Mouse (Mus musculus) CH12F3 (cell line): ENCODE measurements around the gene Nrtn.

Source experiments
- in situ Hi-C: fragments of 300-500 bp; cut with MboI; formaldehyde crosslinking; loops from 2 replicates; pipeline ENCODE4 v1.14.3; 2020; ENCODE audit warnings: low sequenced_read_pairs

The Nrtn gene

GRCm38 (mm10) chr17:56762769-56763731, 5.7 kb upstream of the Nrtn start:
- in situ Hi-C loops: no loop called here

- in situ Hi-C loops: no loop called here
These were observed 4.7 kb upstream of the Nrtn start for GRCm38 (mm10) chr17:56761991-56762410.

DNA sequence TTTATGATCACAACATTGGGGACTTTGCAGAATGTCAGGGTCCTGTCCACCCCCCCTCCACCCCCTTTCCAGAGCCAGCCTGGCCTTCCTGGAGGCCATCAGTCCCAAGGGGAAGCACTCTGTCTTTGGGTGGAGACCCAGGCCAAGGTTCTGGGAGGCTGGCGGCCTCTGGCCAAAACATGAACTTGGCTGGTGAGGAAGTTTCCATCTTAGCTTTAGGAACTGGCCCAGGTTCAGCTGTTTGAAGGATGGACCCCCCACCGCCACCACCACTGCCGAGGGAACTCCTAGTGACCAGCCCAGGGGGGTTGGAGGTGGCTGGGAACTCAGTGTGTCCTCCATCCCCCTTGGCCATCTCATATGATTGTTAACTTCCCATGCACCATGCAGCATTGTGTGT, 3.7 kb upstream of the Nrtn start:
- in situ Hi-C loops: no loop called here

DNA sequence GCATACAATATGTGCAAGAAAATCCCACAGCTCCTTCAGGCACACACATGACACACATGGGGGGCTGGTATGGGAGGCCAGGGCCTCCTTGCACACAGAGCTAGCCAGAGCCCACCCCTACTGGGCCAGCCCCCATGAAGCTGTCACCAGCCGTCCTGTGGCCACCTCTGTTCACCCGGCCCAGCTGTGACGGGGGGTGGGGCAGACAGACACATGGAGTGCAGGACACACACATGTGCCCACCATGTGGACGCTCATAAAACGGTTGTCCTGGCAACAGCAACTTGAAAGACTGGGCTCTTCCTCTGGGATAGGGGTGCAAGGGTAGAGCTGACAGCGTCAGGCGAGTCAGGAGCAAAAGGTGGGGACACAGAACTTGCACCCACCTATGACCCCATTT, 1.9 kb upstream of the Nrtn start:
- in situ Hi-C loops: no loop called here

DNA sequence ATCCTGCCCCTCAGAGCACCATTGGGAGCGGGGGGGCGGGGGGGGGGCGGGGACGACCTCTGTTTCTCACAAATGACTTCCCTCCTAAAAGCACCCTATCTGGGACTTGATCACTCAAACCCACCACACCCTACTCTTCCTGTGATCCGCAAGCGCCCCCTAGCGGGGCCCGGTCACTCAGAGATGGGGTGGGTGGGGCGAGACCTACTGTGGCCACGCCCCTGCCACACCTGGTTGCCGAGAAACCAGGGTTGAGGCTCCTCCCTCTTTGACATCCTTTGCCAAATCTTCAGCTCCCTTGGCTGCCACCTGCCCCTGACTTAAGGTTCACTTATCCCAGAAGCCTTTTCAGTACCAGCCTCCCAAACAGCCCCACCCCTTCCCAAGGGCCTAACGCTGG, 802 bp upstream of the Nrtn start:
- in situ Hi-C loops: no loop called here

GRCm38 (mm10) chr17:56756703-56757399, 479 bp downstream of the Nrtn start:
- in situ Hi-C loops: no loop called here

DNA sequence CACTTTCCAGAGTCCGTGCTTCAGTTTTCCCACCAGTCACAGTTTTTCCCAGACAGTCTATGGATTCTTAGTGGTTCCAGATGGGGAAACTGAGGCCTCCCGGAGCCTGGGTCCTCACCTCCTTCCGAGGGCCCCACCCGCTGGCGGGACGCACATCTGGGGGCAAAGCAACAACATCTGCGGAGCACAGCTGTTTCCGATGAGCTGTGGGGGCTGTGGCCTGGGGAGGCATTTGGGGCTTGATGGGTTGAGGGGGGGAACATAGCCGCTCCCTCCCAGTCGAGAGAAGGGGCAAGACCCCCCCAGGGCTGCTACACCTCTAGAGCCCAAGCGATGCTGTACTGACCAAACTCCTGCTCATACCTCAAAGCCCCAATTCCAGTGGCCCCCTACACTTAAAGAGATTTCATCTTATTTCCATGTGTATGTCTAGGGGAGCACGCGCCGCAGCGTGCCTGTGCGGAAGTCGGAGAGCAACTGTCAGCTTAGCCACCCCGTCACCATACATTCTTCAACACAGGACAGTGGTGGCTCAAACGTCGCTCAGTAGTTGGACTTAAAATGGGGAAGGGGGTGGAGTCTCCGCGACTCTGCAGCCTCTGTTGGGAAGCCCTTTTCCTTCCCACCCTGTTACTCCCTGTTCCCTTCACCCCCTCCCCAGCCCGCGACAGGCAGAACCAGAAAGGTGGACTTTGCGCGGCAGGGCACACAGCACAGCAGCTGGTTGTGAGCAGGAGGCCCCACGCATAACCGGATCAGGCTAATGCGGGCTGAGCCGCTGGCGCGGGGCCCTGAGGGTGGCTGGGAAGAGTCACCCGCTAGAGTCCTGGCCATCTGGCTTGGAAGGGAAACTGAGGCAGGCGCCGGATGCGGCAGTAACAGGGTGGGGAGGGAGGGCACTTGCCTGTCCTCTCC, 2.8 kb downstream of the Nrtn start:
- in situ Hi-C loops: no loop called here

GRCm38 (mm10) chr17:56753452-56753851, 3.9 kb downstream of the Nrtn start:
- in situ Hi-C loops: no loop called here

GRCm38 (mm10) chr17:56751404-56752072, 5.8 kb downstream of the Nrtn start:
- in situ Hi-C loops: no loop called here

GRCm38 (mm10) chr17:56744173-56744572, 13.2 kb downstream of the Nrtn start:
- in situ Hi-C loops: no loop called here

GRCm38 (mm10) chr17:56740788-56741160, 16.6 kb downstream of the Nrtn start:
- in situ Hi-C loops: no loop called here

DNA sequence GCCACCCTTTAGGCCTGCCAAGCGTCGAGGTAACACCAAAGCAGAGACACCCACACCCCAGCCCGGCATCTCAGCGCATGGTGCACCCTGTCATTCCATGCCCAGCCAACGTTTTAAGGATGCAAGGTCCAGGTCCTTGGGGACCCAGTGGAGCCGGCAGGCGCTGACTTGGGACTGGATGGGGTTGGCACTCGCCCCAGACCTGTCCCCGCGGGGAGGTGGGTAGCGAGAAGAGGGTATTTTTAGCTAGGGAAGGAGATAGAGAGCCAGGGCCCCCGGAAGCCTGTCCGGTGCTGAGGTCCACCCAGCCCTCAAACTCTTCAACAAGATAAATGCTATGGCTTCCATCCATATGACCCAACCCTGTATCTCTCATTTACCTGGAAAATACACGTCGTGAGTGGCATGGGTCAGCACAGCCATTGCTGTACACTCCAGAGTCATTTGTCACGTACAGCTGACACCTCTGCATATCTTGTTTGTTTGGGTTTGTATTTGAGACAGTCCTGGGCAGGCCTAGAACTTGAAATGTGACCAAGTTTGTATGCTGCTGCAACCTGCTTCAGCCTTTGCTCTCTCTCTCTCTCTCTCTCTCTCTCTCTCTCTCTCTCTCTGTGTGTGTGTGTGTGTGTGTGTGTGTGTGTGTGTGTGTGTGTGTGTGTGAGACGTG, 17.1 kb downstream of the Nrtn start:
- in situ Hi-C loops: no loop called here

- in situ Hi-C loops: no loop called here
These were observed 19.1 kb downstream of the Nrtn start for GRCm38 (mm10) chr17:56738221-56738620.

DNA sequence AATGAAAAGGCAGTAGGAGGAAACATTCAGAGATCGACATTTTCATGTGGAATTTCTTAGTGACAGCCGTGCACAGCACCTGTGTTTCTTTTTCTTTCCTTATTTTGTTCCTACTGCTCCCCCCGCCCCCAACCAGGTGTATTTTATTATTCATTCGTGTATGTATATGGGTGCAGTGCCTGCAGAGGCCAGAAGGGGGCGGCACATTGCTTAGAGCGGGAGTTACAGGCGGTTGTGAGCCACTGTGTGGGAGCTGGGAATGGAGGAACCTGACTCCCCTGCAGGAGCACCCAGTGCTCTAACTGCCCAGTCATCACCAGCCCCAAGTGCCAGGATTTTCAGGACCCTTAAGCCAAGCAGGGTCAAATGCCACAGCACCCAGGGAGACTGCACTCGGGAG, 20.8 kb downstream of the Nrtn start:
- in situ Hi-C loops: no loop called here

DNA sequence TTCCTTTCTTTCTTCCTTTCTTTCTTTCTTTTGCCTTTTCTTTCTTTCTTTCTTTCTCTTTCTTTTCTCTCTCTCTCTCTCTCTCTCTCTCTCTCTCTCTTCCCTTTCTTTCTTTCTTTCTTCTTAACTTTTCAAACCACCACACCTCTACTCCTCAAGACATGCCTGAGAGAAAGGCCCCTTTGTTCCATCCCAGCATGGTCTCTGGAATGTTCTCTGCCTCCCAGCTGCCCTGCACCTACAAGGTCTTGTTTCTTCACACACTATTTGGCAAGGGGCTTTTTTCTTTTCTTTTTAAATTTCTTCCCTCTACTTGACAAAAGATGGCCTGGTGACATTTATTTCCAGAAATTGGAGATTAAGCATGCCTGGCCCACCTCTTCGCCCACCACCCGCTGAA, 27.7 kb downstream of the Nrtn start:
- in situ Hi-C loops: no loop called here

GRCm38 (mm10) chr17:56729151-56729550, 28.2 kb downstream of the Nrtn start:
- in situ Hi-C loops: no loop called here

GRCm38 (mm10) chr17:56728117-56728516, 29.2 kb downstream of the Nrtn start:
- in situ Hi-C loops: no loop called here

- in situ Hi-C loops: no loop called here
These were observed 29.7 kb downstream of the Nrtn start for GRCm38 (mm10) chr17:56727659-56728058.

DNA sequence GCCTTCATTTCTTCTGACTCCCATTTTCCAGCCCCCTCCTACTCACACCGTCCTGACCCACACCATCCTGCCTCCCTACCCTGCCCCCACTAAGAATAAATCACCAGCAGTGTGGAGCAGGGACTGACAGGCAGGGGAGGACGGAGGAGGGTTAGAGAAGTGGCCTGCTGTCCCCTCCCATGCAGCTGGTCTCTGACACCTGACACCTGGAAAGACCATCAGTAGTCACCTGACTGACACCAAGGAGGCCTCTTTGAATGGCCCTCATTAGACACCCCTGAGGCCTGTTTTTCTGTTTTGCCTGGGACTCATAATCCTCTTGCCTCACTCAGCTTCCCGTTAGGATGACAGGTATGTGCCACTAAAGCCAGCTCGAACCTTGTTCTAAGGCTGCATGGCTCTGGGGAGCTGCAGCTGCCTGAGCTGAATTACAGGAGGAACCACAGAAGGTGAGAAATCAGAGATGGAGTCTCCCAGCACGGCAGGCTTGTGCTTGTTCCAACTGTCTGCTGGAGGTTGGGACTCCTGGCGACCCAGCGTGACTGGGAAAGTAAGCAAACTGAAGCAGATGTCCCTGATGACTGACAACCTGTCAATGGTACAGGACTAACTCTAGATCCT, 30.2 kb downstream of the Nrtn start:
- in situ Hi-C loops: no loop called here
